Mouse (Mus musculus) frontal cortex, postnatal 36 days (tissue): ENCODE data around the gene Zfp976.
"Not testable (repeated sequence)": the region's sequence is repeated elsewhere in the genome, so short reads cannot be mapped to it uniquely, and the experiment has no call there.

Experiments used
- DNase-seq, 2 experiments: peaks; one replicate each; pipeline ENCODE4 v3.0.0; 2022; ENCODE audit warnings: low spot score in 2 of 2

Gene Zfp976

DNA sequence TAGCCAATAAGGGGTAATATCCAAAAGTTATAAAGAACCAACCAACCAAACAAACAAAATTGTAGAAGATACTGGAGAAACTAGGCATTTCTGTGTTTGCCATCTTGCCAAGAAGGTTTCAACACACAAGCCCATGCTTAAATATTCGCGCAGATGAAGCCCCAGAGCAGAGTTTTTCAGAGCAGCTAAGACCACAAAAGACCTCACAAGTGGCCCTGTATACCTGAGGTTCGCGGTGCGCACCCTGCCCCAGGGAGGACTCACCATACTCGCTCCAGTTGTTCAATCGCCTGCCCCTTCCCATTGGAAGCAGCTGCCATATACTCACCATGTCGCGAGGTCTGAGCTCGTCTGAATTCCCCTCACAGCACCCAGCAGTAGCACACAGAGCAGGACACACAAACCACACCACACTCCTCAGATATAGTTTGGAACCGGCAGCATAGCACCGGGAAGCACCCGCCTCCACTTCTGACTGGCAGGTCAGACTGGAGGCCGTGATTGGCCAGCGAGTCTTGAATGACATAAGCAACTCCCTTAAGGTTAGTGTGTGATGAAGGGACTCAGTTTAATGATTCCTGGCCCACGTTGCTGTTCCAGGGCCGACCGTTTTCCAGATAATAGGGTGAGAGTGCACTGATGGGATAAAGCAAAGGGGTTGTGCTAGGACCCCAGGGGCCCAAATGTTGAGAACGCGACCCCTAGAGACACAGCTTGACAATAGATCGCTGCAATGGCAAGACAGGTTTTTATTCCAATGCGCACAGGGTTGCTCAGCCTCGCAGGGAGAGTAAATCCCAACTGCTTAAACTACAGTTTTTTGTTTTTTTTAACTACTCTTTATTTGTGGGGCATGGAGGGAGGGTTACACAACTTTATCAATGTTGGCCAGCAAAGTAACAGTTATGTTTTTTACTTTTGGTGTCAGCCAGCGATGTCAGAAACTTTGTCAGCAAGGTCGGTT lies at the start of gene Zfp976:
Gene Zfp976, minus strand, starts transcription at position 437 of the 964 bp plus-strand sequence.
- peak; percentile 47 to 64 for DNase-seq

DNA sequence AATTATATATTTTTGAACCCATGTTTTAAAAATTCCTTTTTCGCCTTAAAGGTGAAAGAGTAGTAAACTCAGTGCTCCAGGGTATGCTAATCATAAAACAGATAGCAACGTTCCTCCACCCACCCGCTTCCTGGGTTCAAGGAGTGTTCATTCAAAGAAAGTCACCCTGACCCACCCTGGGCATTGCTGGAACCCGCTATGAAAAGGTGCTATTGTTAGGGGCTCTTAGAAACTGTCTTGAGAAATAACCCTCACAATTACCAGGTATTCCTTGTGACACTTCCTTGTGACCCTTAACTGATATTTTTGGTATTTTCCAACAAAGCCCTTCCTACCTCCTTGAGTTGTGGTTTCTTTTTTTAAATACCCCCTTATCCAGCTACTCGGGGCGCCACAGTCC lies 37.7 kb upstream of the Zfp976 start:
- DNase-seq = not testable (repeated sequence)

DNA sequence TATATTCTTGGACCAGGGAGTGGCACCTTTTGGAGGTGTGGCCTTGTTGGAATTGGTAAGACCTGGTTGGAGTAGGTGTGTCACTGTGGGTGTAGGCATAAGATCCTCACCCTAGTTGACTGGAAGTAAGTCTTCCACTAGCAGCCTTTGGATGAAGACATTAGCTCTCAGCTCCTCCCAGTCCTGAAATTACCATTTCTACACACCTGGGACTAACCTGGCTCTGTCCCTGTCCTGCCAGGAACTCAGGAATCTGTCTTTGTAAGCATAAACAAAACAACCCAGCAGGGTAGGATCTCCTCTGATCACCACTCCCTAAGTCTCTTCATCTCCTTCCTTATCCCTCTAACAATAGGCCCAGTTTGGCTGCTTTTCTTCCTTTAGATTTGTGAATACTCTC lies 37.3 kb upstream of the Zfp976 start:
- DNase-seq = not testable (repeated sequence)

DNA sequence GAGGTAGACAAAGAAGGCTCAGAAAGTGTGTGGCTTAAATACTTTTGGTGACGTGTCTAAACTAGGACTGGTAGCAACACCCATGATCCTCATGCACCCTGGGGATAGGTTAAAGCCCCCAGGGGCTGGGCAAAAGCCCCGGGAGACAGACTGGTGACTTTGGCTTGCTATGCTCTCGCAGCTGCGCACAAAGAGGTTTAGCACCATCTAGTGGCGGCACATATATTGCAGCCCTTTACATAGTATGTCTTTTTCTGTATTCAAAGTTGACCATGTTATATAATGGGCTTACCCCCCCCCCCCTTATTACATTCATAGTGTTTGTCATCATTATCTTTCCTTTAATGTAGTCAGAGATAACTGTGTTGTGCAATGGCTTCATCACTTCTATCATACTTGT lies 17.8 kb upstream of the Zfp976 start:
- not testable (repeated sequence) for DNase-seq

DNA sequence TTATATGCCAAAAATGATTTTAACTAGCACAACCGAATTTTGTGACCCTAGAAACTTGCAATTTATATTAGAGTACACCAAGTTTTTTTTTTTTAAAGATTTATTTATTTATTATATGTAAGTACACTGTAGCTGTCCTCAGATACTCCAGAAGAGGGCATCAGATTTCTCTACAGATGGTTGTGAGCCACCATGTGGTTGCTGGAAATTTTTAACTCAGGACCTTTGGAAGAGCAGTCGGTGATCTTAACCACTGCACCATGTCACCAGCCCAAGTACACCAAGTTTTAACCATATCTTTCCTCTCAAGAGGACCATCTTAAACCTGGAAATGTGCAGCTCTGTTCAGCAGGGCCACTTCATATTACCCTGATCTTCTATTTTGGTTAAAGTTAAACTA lies 12.8 kb upstream of the Zfp976 start:
- not testable (repeated sequence) for DNase-seq

DNA sequence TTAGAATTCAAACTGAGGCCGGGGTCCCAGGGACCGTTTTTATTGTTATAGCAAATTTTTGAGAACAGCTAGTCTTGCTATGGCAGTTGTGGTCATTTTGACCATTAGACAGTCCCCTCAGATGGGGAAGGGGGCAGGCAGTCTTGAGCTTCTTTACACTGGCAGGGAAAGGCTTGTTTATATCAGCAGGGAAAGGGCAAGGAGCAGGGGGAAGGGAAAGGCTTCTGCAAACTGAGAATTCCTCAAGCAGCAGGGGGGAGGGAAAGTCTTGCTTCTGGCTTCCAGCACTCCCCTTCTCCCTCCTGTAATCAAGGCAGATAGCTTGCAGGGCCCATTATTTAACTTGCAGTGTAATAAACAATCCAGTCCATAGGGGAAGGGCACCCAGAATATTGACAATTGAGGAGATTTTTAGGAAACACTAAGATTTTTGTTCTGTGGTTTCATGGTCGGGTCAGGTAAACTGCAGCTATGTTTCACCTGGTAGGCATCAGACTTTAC lies 782 bp upstream of the Zfp976 start:
- not testable (repeated sequence) for DNase-seq

DNA sequence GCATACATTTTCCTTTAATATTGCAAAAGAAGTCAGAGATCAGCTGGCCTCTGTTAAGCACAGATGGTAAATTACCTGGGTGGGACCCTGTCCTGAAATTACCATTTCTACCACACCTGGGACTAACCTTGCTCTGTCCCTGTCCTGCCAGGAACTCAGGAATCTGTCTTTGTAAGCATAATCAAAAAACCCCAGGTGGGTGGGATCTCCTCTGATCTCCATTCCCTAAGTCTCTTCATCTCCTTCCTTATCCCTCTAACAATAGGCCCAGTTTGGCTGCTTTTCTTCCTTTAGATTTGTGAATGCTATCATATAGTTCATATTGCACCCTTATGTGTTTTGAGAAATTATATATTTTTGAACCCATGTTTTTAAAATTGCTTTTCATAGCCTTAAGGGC lies 11.4 kb downstream of the Zfp976 start:
- DNase-seq = not testable (repeated sequence)

DNA sequence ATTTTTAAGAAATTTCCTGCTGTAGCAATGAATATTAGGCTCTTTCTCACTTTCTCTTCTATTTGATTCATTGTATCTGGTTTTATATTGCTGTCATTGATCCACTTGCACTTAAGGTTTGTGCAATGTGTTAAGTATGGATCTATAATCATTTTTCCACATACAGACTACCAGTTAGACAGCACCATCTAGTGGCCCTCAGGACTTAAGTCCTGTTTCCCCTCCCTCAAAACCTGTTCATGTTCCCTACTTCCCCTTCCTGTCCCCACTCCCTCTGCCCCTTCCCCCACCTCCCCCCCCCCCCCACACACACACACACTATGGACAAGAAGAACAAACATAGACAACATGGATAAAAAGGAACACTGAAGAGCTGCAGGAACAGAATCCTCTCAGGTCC lies 46.7 kb downstream of the Zfp976 start:
- DNase-seq = not testable (repeated sequence)

DNA sequence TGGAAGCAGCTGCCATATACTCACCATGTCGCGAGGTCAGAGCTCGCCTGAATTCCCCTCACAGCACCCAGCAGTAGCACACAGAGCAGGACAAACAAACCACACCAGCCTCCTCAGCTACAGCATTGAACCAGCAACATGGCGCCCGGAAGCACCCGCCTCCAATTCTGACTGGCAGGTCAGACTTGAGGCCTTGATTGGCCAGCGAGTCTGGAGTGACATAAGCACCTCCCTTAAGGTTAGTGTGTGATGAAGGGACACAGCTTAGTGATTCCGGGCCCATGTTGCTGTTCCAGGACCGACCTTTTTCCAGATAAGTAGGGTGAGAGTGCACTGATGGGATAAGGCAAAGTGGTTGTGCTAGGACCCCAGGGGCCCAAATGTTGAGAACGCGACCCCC lies 50.0 kb downstream of the Zfp976 start, which contains the start of gene Zfp977:
Gene Zfp977, minus strand, starts transcription at position 135 of the 400 bp plus-strand sequence.
- not testable (repeated sequence) for DNase-seq

DNA sequence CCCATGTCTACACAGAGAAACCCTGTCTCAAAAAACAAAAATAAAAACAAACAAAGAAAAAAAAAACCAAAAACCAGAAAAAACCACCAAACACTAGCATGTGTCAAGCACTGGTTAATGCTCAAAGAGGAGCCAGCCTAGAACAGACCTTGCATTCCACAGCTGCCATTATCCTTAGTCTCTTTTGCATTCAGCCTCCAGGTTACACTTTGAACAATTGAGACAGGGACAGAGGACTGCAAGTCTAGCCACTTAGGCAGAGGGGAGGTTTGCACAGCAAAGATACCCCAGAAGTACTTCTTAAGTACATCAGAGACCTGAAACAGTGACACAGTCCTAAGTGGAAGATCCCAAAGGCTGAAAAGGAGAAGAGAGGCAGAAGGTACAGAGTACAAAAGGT lies 51.1 kb downstream of the Zfp976 start:
- DNase-seq = not testable (repeated sequence)

DNA sequence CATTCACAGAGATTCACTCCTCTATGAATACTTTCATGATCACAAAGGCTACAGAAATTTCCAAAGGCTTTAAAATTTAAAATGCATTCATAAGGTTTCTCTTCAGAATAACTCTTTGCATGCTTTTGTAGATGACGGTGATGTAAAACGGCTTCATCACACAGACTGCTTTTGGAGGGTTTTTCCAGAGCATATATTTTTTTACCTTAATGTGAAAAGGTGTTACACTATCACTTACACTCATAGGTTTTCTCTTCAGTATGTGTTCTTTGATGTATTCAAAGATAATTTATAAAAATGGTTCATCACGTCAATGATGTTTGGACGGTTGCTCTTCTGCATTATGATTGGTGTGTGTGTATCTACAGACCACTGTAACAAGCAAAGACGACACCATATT lies 63.9 kb downstream of the Zfp976 start, which contains the start of gene Gm21028:
Gene Gm21028, minus strand, starts transcription at position 101 of the 400 bp plus-strand sequence.
- no peak for DNase-seq
